Mouse (Mus musculus): ENCODE data around the gene Zfp541. TPM values are rescaled to one million over a fixed set of nuclear protein-coding genes. Genes with fewer than 3 reads are reported as not detected.

Zfp541 gene
- total and polyA plus RNA-seq, 3 experiments = 0.04 to 0.07 (median 0.06) TPM

GRCm38 (mm10) chr7:16044531-16044930 is 17.1 kb upstream of the Zfp541 start:
- DNase-seq = no peak

GRCm38 (mm10) chr7:16045538-16045937 is 16.1 kb upstream of the Zfp541 start:
- no peak for DNase-seq

DNA sequence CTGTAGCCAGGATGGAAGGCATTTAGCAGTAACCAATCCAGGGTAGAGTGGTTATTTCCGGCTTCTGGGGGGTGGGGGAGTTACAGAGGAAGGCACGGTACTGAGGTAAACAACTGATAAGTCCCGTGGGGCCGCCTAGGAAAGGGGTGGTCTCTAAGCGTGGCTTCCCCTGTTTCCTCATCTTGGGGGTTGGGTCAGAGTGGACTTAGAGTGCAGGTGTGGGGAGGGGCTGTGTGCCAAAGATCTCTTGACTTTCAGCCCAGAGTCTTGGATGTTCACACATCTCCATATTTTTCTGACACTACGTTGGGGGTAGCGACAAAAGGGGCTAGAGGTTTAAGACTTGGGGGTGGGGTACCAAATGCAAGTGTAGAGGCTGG is 15.5 kb upstream of the Zfp541 start:
- DNase-seq = peak; percentile 56

- DNase-seq = peak; percentile 88
Observed at GRCm38 (mm10) chr7:16046481-16047337, 14.9 kb upstream of the Zfp541 start.

- peak; percentile 91 for DNase-seq
Observed at GRCm38 (mm10) chr7:16047338-16048146, 14.1 kb upstream of the Zfp541 start, which contains the start of gene Bicra. Bicra (minus strand) TSS chr7:16047921.

GRCm38 (mm10) chr7:16048164-16048564 is 13.4 kb upstream of the Zfp541 start:
- peak; percentile 98 for DNase-seq

DNA sequence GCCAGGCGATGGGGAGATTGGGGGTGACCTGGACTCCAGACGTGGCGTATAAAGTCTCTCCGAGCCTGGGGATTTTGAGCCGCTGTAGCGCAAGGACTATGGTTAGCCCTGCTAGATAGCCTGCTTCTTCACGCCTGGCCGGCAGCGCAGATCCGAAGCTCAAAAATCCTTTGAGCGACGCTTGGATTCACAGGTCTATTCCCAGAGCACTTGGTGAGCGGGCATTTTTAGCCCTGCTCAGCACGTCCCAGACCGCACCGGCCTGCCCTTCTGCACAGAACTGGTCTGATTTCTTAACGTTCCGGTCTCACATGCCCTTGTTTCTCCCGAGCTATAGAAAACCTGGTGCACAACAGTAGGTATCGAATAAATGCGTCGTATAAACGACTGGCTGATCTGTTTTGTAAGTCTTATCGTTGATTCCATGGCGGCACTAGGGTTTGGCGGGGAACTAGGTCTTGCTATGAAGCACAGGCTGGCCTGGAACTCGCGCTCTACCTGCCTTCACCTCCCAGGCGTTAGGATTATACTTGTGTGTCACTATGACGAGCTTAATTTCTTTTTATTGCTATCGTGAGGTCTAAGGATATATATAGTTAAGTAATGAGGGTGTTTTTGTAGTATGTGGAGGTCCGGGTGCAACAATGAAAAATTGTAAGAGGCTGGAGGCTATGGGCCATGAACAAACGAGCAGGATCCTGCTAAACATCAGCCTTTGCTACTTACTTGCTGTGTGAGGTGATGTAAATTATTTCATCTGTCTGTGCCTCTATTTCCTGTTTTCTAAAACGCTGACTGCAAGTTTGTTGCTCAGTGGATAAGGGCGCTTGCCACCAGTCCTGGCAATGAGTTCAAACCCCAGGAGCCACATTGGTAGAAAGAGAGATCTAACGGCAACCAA is 12.7 kb upstream of the Zfp541 start:
- no peak for DNase-seq

GRCm38 (mm10) chr7:16049576-16049915 is 12.1 kb upstream of the Zfp541 start:
- DNase-seq = no peak

DNA sequence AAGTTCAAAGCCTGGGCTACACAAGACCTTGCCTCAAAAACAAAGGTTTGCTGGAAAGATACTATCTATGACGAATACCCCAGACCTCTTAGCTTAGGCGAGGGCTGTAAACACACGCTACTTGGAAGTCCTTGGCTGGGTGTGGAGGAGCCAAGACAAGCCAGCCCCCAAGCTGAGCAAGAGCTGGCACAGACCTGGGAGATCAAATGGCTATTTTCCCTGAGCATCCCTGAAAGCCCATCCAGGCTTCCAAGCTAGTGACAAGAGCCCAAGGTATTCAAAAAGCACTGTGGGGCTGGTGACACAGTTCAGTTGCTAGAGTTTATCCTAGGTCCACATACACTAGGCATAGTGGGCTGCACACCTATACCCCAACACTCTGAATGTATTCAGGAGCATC is 11.0 kb upstream of the Zfp541 start:
- no peak for DNase-seq

- DNase-seq = peak; percentile 81
Observed at GRCm38 (mm10) chr7:16051883-16052595, 9.6 kb upstream of the Zfp541 start.

GRCm38 (mm10) chr7:16052684-16053083 is 8.9 kb upstream of the Zfp541 start:
- peak; percentile 98 for DNase-seq

- no peak for DNase-seq
Observed at GRCm38 (mm10) chr7:16053105-16053504, 8.5 kb upstream of the Zfp541 start.

DNA sequence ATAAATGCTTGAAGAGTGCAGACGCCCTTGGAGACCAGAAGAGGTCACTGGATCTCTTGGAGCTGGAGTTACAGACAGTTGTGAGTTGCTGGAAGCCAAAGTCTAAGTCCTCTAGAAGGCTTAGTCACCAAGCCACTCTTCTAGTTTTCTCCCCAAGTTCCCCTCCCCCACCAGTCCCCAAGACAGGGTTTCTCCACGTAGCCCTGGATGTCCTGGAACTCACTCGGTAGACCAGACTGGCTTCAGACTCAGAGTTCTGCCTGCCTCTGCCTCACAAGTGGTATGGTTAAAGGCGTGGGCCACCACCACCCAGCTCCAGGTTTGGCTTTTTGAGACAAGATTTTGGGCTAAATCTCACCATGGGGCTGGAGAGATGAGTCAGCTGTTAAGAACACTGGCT is 6.6 kb upstream of the Zfp541 start:
- DNase-seq = no peak

DNA sequence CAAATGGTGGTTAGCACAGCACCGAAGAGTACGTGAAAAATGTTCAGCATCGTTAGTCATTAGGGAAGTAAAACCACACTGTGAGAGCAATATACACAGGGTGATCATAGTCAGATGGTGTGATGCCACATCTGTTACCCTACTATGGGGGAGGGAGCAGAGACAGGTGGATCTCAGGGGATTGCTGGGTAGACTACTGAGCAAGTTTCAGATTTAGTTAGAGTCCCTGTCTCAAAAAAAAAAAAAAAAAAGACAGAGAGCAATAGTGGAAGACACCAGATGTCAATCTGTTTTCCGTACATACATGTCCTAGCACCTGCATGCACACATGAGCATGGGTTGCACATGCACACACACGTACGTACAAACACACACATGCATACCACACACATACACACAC is 5.9 kb upstream of the Zfp541 start:
- DNase-seq = no peak

DNA sequence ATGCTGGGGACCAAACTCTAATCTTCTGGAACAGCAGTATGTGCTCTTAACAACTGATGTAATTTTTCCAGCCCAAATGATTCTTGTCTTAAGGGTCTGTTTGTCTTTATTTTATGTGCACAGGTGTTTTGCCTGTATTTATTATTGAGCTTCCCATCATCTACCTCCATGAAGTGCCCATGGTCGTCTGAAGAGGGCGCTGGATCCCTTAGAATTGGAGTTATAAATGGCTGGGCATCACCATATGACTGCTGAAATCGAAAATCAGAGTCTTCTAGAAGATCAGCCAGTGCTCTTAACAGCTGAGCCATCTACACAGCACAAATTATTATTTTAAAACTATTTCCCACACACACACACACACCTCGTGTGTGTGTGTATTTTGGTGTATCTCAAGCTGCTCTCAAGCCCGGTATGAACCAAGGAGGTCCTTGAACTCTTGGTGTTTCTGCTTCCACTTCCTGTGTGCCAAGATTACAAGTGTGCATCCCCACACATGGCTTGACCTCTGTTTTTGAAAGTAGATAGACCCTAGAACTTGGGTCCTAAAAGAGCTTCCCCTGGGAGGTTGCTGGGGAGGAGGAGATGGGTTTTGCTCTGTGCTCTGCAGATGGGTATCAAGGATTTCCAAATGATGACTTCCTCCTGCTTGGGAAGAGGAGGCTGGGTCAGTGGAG is 5.0 kb upstream of the Zfp541 start:
- peak; percentile 38 for DNase-seq

GRCm38 (mm10) chr7:16057136-16057534 is 4.5 kb upstream of the Zfp541 start:
- DNase-seq = no peak

GRCm38 (mm10) chr7:16062099-16062420 is 446 bp downstream of the Zfp541 start:
- no peak for DNase-seq

DNA sequence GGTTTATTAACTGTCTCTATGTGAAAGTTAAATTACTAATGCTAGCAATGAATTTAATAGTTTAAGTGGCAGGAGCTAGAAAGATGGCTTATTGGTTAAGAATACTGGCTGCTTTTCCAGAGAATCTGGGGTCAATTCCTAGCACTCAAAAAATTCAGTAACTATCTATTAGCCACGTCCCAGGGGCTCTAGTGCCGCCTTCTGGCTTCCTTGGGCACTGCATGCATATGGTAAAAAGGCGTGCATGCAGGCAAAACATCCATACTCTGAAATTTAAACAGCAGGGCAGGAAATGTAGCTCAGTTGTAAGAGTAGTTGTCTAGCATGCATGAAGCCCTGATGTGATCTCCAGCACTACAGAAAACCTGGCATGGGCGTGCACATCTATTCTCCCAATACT is 1.9 kb downstream of the Zfp541 start:
- no peak for DNase-seq

DNA sequence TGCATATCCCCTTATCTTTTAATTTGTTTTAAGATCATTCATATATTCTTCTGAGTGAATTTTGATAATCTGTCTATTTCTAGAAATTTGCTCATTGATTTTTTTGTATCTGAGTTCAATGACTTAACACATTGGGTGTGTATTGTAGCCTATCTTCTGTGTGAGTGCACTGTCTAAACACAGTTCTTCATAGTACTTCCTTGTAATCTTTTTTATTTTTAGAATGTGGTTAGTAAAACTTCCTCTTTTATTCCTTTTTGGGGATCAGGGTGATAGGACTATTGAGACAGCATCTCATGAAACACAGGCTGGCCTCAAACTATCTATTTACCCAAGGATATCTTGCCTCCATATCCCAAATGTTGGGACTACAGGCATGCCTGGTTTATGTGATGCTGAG is 9.2 kb downstream of the Zfp541 start:
- DNase-seq = no peak

DNA sequence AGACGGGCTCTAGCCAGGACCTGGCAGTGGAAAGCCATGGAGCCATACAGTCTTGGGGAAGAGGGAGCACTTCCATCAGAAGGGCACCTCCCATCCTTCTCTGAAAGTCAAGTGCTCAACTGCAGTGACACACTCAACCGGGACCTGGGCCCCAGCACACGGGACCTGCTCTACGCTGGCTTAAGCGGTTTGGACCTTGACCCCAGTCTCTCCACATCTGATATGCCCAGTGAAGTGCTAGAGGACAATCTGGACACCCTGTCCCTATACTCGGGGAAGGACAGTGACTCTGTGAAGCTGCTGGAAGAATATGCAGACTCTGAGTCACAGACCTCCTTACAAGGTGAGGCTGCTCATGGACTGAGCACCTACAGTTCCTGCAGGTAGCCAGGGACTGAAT is 10.3 kb downstream of the Zfp541 start:
- peak; percentile 30 for DNase-seq

DNA sequence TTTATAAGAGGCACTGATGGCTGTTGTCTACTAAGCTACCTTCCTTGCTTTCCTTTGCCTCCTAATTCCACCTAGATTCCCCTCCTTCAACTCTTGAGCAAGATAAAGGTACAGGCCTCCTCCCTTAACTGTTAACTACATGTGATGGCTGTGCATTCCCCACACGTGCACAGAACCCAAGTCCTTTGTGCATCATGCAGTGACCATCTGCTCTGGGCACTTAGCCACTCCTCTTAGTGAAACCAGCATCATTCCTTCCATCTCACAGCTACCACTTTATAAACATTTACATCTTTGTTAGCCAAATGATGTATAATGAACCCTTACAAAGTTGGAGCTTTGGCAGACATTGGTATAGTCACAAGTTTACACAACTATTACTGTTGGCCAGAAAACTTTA is 18.3 kb downstream of the Zfp541 start:
- DNase-seq = no peak

Measured in adrenal gland, adult 2 months (tissue).